Mouse (Mus musculus): ENCODE results near the gene Marf1.
"Not testable (repeated sequence)": the region's sequence is repeated elsewhere in the genome, so short reads cannot be mapped to it uniquely, and the experiment has no call there.

Marf1 gene

GRCm38 (mm10) chr16:14162988-14163416 is at the start of gene Marf1, which contains the start of gene Nde1:
Marf1 (minus strand) TSS chr16:14163351.
Nde1 (plus strand) TSS chr16:14163275.
- DNase-seq, result peak; percentile 93

GRCm38 (mm10) chr16:14198798-14199197 is 35.6 kb upstream of the Marf1 start:
- DNase-seq, result no peak

DNA sequence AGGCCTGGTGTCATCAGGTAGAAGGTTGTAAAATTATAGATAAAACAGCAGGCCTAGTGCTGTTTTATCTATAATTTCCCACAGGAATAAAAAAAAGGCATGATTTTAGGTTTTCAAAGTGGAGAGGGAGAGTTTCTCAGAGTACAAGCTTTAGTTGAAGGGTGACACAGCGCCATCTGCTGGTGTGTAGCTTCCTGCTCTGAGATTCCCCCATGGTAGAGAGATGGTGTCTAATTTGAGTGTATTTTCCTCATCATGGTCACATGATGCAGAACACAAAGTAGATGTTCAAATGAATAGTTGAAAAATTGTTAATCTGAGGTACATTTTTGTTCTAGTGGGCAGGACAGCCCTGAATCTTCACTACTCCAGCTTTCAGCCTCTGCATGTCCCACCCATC is 32.3 kb upstream of the Marf1 start:
- DNase-seq, result peak; percentile 54

DNA sequence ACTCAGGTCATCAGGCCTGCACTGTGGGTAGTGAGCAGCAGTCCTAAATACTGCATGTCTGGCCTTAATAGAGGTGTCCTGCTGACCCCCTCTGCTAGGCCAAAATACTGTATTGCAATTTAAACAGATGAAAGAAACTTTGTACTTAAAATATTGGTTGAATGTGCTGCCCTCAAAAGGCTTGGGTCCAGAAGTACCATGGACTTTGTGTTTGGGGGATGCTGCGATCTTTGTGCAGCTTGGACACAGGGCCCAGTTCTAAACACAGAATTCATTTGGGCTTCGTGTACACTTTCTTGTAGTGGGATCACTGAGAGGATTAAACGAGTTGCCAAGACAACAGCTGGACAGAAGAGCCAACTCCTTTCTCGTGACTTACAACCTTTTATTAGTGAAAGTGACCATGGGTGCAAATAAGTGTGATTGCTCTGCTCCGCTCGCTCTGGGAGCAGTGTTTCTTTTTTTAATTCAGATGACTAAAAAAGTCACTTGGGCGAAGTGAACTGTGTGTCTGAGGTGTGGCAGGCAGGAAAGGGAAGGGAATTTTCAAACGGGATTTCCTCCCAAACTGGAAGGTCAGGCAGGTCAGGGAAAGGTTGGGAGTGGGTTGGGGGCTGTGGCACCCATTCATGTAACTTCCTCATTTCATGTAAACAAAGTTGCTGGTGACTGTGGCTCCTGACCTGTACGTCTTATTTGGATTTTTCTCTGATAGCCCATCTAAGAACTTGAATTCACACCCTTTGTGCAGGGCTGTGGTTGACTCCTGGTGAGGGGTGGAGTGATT is 31.2 kb upstream of the Marf1 start:
- DNase-seq, result no peak

- DNase-seq, result no peak
Measured at GRCm38 (mm10) chr16:14185516-14185915, 22.4 kb upstream of the Marf1 start.

DNA sequence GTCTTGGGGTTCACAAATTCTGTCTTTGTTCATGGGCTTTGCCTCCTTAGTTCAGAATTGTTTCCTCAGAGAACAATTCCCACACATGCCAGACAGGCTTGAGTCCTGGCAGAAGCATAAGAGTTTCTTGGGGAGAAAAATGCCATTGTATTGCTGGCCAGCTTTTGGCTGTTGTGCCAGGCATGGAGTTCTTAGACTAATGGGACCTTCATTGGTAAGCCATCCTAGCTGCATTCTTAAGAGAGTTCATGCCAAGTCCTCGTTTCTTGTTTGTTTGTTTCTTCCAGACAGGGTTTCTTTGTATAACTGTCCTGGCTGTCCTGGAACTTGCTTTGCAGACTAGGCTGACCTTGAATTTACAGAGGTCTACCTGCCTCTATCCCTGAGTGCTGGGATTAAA is 20.7 kb upstream of the Marf1 start:
- DNase-seq, result no peak

- no peak for DNase-seq
Measured at GRCm38 (mm10) chr16:14182360-14182759, 19.2 kb upstream of the Marf1 start.

- DNase-seq, result no peak
Measured at GRCm38 (mm10) chr16:14180163-14180733, 17.1 kb upstream of the Marf1 start.

DNA sequence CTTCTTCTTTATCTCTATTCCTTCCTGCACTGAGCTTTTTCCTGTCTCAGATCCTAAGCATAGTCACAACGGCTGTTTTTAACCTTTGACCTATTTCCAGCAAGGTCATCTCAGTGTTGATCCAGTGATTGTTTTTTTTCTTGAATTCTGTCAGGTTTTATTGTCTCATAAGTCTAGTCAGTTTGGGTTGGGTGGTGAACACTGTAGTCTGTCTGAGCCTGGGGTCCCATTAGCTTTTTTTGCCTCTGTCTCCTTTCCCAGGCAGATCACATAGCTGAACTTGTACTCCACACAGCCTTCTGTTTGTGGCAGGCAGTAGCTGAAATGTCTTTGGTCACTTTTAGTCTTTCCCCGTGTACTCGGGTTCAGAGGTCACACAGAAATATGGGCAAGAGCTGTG is 14.9 kb upstream of the Marf1 start:
- DNase-seq, result no peak

DNA sequence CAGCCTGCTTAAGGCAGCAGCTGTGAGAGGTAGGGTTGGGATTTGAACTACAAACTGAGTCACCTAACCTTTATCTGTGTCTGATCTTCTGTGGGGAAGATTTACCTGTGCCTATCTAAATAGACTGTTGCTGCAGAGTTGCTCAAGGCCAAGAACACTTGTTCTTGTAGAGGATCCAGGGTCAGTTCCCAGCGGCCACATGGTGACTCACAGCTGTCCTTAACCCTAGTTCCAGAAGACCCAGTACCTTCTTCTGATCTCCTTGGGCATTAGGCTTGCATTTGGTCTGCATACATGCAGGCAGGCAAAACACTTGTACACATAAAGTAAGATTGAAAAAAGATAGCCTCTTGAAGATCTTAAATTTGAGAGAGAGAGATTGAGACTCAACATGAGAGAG is 6.6 kb upstream of the Marf1 start:
- DNase-seq, result no peak

GRCm38 (mm10) chr16:14166490-14166889 is 3.3 kb upstream of the Marf1 start:
- DNase-seq, result no peak

- no peak for DNase-seq
Measured at GRCm38 (mm10) chr16:14163731-14164130, 580 bp upstream of the Marf1 start.

DNA sequence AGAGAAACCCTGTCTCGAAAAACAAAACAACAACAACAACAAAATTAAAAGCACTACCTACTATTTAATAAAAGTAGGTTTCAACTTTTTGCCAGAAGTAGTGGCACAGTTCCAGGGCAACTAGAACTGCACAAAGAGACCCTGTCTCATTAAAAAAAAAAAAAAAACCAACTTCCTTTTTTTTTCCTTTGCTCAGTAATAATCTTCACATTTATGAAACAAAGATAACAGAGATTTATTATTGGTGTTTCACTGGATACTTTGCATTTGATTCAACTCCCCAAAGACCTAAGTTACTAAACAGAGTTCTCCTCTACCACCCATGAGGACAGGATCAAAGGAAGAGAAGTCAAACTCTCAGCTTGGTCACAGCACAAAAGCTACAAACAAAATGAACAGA is 2.2 kb downstream of the Marf1 start:
- DNase-seq, result no peak

DNA sequence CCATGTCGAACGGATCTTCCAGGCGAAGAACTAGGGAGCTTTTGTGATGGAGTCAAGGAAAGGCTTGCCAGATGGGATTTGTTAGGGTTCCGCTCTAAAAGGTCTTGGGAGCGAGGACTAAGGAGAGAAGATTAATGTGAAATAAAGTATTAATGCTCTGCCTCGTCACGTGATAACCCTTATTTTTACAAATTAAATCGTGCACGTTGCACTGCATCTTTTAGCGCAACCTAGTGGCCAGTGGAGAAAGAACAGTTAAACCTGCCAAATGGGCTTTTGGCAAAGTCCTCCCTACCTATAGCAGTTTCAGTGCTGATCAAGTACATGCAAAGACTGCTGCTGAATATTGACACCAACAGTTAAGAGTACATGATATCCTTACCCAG is 3.4 kb downstream of the Marf1 start:
- DNase-seq, result peak; percentile 81

DNA sequence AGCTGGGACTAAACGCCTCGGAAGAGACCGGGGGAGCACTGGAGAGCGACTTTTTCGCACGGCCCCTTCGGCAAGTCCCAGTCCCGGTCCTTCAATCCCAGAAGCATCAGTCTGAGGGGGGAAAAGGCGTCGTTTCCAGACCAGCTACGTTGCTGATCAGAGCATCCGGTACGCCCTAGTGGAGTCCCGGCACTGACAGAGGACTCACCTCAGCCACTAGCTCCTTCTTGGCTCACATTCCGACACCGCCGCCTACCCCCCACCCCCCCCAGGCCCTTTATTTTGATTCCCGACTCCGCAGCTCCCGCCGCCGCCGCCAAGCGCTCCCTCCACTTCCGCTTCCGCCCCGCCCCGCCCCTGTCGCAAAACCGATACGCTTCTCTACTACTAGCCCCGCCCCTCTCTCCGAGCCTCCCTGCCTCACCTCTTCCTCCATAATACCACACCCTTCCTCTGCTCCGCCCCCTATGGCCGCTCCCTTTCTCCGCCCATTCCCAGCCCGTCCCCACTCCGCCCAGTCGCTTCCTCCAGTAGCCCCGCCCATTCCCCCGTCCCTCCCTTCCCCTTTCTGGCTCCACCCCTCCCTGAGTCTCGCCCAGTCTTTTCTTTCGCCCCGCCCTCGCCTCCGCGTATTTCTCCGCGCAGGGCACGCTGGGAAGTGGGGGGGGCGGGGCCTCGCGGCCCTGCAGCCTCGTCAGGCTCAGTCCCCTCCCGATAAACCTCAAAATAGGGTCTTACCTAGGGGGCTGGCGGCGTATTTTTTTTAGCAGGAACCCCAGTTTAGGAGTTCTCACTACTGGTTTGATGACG is 4.0 kb downstream of the Marf1 start:
- DNase-seq, result peak; percentile 100

DNA sequence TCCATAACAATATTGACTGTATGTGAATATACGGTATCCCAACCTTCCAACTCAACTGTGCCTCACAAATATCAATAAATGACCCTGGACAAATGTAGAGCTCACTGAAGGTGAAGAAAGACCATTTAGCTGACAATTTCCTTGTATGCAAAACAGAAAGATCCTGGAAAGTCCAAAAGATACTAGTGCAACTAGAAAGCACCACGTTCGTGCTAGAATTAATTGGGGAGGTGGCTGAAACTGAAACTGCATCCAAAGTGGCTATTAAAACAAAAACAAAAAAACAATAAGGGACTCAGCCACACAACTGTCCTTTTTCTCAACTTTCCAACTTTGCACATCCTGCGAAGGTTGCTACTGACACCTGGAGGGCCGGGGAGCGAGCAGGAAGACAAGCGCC is 4.6 kb downstream of the Marf1 start:
- no peak for DNase-seq

- DNase-seq, result no peak
Measured at GRCm38 (mm10) chr16:14156312-14156711, 6.8 kb downstream of the Marf1 start.

GRCm38 (mm10) chr16:14155638-14156037 is 7.5 kb downstream of the Marf1 start:
- not testable (repeated sequence) for DNase-seq

GRCm38 (mm10) chr16:14151718-14152117 is 11.4 kb downstream of the Marf1 start:
- no peak for DNase-seq

DNA sequence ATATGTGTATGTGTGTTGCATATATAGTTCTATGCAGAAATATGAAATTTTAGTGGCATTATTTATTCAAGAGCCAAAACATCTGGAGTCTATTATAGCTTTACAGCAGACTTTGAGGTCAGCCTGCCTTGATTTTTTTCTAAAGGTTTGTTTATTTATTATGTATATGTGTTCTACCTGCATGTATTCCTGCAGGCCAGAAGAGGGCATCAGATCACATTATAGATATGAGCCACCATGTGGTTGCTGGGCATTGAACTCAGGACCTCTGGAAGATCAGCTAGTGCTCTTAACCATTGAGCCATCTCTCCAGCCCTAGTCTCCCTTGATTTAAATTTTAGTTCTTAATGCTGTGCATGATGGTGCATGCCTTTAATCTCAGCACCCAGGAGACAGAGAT is 15.4 kb downstream of the Marf1 start:
- no peak for DNase-seq

GRCm38 (mm10) chr16:14143298-14143697 is 19.9 kb downstream of the Marf1 start:
- no peak for DNase-seq

- DNase-seq, result no peak
Measured at GRCm38 (mm10) chr16:14139106-14139505, 24.0 kb downstream of the Marf1 start.

GRCm38 (mm10) chr16:14137976-14138561 is 25.1 kb downstream of the Marf1 start:
- no peak for DNase-seq
